Mouse (Mus musculus) embryonic facial prominence, embryonic 10.5 days (tissue): ENCODE measurements at regions not wholly inside any gene's neighbourhood (a gene's known extent, or its start where the extent isn't known, plus 50 kb on each side); places are given as distances from the start of the nearest gene placed in this dataset.
A peak's percentile ranks its signal among the peaks of the same experiment; 100 is the strongest.

Source experiments
- DNase-seq: peaks from one replicate; pipeline ENCODE4 v3.0.0-alpha.2; 2017; ENCODE audit warnings: low spot score
- H3K27ac ChIP-seq: fragments of 300-500 bp; sonication (generic); replicated peaks from 2 replicates; pipeline ENCODE4 v1.5.1; 2016; ENCODE audit warnings: mild to moderate bottlenecking
- H3K27me3 ChIP-seq: fragments of 300-500 bp; sonication (generic); replicated peaks from 2 replicates; pipeline ENCODE4 v1.6.1; 2016; ENCODE audit warnings: low read depth, mild to moderate bottlenecking; ENCODE audit not compliant: poor library complexity, severe bottlenecking
- H3K36me3 ChIP-seq: fragments of 300-500 bp; sonication (generic); replicated peaks from 2 replicates; pipeline ENCODE4 v1.6.1; 2016; ENCODE audit warnings: mild to moderate bottlenecking, moderate library complexity
- H3K4me1 ChIP-seq: fragments of 300-500 bp; sonication (generic); 2 replicates; pipeline ENCODE4 v1.6.1; 2016
- H3K4me3 ChIP-seq: fragments of 300-500 bp; sonication (generic); 2 replicates; pipeline ENCODE4 v1.5.1; 2016; ENCODE audit warnings: mild to moderate bottlenecking, moderate library complexity
- H3K9me3 ChIP-seq: fragments of 300-500 bp; sonication (generic); 2 replicates; pipeline ENCODE4 v1.6.1; 2016; ENCODE audit warnings: mild to moderate bottlenecking
- WGBS: fragments of 180-500 bp; shearing (Covaris S2); methylation state at CpG from one replicate; pipeline ENCODE4 v1.1.7; 2016; 5-methylcytosine and 5-hydroxymethylcytosine counted together

GRCm38 (mm10) chr8:25463532-25463931 lies 639.4 kb upstream of the Adam5 start:
- Histone ChIP-seq H3K9me3 (no peaks in the 10 kb centered on the region), H3K36me3 (no peaks in the 10 kb centered on the region), H3K4me1 (peaks cover 22% of the 10 kb centered on the region), H3K27me3 (no peaks in the 10 kb centered on the region), H3K4me3 (no peak overlapping the region), H3K27ac (no peak overlapping the region; the same call in 1 of the 2 replicates)
- DNase-seq = no peak
- WGBS = 71% methylated on average over 9 of the region's 9 CpGs

- DNase-seq = no peak
- no peaks in the 10 kb centered on the region for H3K36me3 ChIP-seq
- H3K4me3 ChIP-seq = no peak overlapping the region
- H3K4me1 ChIP-seq = peaks cover 22% of the 10 kb centered on the region
- WGBS = 23% methylated on average over 4 of the region's 4 CpGs
- no peaks in the 10 kb centered on the region for H3K9me3 ChIP-seq
- no peak overlapping the region; the same call in 1 of the 2 replicates for H3K27ac ChIP-seq
- no peaks in the 10 kb centered on the region for H3K27me3 ChIP-seq
These were observed 638.3 kb upstream of the Adam5 start for GRCm38 (mm10) chr8:25462492-25462891.

DNA sequence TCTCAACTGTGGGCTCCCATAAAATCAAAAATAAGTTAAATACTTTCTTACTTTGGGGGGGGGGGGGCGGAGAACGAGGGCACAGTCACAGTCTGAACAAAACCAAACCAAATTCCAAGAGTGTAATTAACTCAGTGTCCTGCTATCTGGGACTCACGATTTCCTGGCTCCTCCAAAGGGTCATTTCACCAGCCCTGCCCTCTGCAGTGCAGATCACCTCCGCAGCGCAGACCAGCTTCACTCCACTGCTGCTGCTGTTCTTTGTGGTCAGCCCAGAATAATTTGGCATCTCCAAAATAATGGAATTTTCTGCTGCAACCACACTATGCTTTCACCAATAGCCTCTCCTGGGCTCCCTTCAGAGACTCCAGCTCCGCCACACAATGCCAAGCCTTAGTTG lies 631.5 kb upstream of the Adam5 start:
- Histone ChIP-seq H3K36me3 (no peaks in the 10 kb centered on the region), H3K27me3 (no peaks in the 10 kb centered on the region), H3K9me3 (peaks cover 7% of the 10 kb centered on the region; the same call in 1 of the 2 replicates), H3K4me1 (no peaks in the 10 kb centered on the region), H3K27ac (no peak overlapping the region), H3K4me3 (no peak overlapping the region)
- DNase-seq = no peak
- WGBS = 61% methylated on average over 6 of the region's 6 CpGs

- no peak overlapping the region for H3K27ac ChIP-seq
- no peaks in the 10 kb centered on the region for H3K4me1 ChIP-seq
- no peak overlapping the region for H3K4me3 ChIP-seq
- H3K36me3 ChIP-seq = no peaks in the 10 kb centered on the region
- DNase-seq = no peak
- WGBS = 79% methylated on average over 1 of the region's 1 CpGs
- H3K27me3 ChIP-seq = no peaks in the 10 kb centered on the region
- peaks cover 7% of the 10 kb centered on the region; the same call in 1 of the 2 replicates for H3K9me3 ChIP-seq
These were observed 630.8 kb upstream of the Adam5 start for GRCm38 (mm10) chr8:25454972-25455371.

GRCm38 (mm10) chr8:25453826-25454225 lies 629.7 kb upstream of the Adam5 start:
- 92% methylated on average over 9 of the region's 9 CpGs for WGBS
- no peak for DNase-seq
- Histone ChIP-seq H3K4me3 (no peak overlapping the region), H3K4me1 (no peaks in the 10 kb centered on the region), H3K36me3 (no peaks in the 10 kb centered on the region), H3K27ac (no peak overlapping the region), H3K9me3 (peaks cover 7% of the 10 kb centered on the region; the same call in 1 of the 2 replicates), H3K27me3 (no peaks in the 10 kb centered on the region)

DNA sequence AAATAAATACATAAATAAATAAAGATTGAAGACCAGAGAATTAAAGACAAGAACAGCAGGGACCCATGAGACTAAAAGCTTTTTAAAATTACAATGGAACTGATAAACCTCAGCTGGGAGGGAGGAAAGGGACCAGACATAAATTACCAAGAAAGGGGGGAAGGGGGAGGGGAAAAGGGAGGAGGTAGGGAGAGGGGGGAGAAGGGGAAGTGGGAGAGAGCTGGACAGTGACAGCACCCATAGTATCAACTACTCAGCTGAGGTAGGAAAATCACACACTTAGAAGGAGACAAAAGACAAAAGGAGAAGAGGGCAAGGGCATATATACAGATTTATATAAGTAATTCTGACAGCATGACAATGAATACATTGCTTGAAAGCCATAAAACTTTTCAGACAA lies 626.4 kb upstream of the Adam5 start:
- Histone ChIP-seq H3K36me3 (no peaks in the 10 kb centered on the region), H3K27me3 (no peaks in the 10 kb centered on the region), H3K4me3 (no peak overlapping the region), H3K4me1 (no peaks in the 10 kb centered on the region), H3K9me3 (peaks cover 7% of the 10 kb centered on the region; the same call in 1 of the 2 replicates), H3K27ac (no peak overlapping the region)
- no peak for DNase-seq

DNA sequence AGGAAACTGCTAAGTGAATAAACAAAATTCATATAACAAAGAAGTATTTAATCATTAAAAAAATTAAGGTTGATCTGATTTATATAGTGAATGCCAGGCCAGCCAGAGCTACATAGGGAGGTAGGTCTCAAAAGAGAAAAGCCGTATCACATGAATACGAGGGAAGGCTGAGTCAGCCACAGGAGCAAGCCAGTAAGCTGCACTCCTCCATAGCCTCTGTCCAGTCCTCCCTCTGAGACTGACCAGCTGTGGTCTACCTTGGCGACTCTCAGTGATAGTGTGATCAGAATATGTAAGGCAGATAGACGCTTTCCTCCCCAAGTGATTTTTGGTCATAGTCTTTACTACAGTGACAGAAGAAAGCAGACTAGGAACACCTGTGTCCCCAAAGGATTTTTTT lies 625.4 kb upstream of the Adam5 start:
- H3K36me3 ChIP-seq = no peaks in the 10 kb centered on the region
- H3K27me3 ChIP-seq = no peaks in the 10 kb centered on the region
- no peak overlapping the region for H3K4me3 ChIP-seq
- H3K9me3 ChIP-seq = peaks cover 7% of the 10 kb centered on the region; the same call in 1 of the 2 replicates
- WGBS = 89% methylated on average over 4 of the region's 4 CpGs
- no peaks in the 10 kb centered on the region for H3K4me1 ChIP-seq
- no peak overlapping the region for H3K27ac ChIP-seq
- DNase-seq = no peak

DNA sequence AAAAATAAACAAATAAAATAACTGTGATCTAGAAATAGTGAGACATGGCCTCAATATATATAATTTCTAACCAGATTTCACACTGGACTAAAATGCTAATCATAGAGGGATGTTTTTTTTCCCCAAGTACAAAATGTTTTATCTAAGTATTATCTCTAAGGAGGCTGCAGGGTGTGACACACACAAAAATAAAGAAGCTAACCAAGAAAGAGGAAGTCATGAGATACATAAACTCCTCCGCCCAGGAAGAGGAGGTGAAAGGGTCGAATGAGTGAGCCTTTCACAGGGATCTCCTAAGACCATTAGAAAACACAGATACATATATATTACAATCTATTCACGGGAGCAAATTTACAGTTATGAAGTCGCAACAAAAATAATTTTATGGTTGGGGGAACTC lies 623.7 kb upstream of the Adam5 start:
- Histone ChIP-seq H3K27ac (no peak overlapping the region), H3K27me3 (no peaks in the 10 kb centered on the region), H3K9me3 (peaks cover 3% of the 10 kb centered on the region; the same call in 1 of the 2 replicates), H3K4me3 (no peak overlapping the region), H3K36me3 (no peaks in the 10 kb centered on the region), H3K4me1 (no peaks in the 10 kb centered on the region)
- 86% methylated on average over 4 of the region's 4 CpGs for WGBS
- DNase-seq = no peak

GRCm38 (mm10) chr8:25445968-25446367 lies 621.8 kb upstream of the Adam5 start:
- 91% methylated on average over 1 of the region's 1 CpGs for WGBS
- DNase-seq = no peak
- Histone ChIP-seq H3K36me3 (no peaks in the 10 kb centered on the region), H3K4me1 (peaks cover 6% of the 10 kb centered on the region), H3K27ac (no peak overlapping the region), H3K4me3 (no peak overlapping the region), H3K27me3 (0 out of 2 replicates have a peak, but pooled peaks cover 4% of the 10 kb centered on the region), H3K9me3 (no peaks in the 10 kb centered on the region)

DNA sequence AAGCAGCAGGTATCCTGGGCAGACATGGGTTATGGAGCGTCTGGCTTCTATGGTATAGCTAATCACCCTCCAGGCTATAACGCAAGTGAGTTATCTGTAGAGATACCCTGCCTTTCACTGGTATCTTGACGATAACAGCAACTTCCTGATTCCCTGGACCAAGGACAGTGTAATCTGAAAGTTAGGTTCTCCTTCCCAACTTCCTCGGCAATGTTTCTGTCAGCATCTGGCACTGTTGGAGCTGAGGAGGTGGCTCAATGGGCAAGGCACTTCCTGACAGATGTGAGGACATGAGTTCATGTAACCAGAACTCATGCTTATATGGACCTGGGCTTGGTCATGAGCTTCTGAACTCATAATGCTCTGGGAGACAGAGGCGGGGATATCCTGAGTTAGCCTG lies 620.9 kb upstream of the Adam5 start:
- Histone ChIP-seq H3K27ac (no peak overlapping the region), H3K4me3 (no peak overlapping the region), H3K36me3 (no peaks in the 10 kb centered on the region), H3K9me3 (no peaks in the 10 kb centered on the region), H3K27me3 (peaks cover 10% of the 10 kb centered on the region; the same call in 1 of the 2 replicates), H3K4me1 (peaks cover 15% of the 10 kb centered on the region)
- DNase-seq = no peak
- 81% methylated on average over 5 of the region's 5 CpGs for WGBS

DNA sequence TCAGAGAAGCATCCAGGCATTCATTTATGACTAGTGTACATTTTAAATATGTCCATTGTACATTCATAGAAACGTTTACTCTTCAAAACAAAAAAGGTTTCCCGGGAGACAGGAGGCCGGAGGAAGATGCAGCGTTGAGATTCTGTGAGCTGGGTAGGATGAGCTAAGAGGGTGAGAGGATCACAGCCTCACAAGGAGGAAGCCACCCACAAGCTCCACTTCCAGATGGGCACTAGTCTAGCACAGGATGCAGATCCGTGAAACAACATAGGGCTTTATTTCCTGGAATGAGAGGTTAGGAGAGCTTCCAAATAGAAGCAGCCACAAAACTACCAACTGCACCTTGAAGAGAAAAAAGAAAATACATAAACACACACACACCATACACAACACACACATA lies 619.4 kb upstream of the Adam5 start:
- Histone ChIP-seq H3K4me1 (peaks cover 19% of the 10 kb centered on the region), H3K36me3 (no peaks in the 10 kb centered on the region), H3K9me3 (no peaks in the 10 kb centered on the region), H3K27me3 (peaks cover 23% of the 10 kb centered on the region), H3K4me3 (no peak overlapping the region), H3K27ac (no peak overlapping the region)
- DNase-seq = no peak
- WGBS = 80% methylated on average over 5 of the region's 5 CpGs

- Histone ChIP-seq H3K27ac (peak overlapping the region; percentile 76), H3K4me3 (peak overlapping the region; percentile 45), H3K9me3 (no peaks in the 10 kb centered on the region), H3K36me3 (no peaks in the 10 kb centered on the region), H3K4me1 (peaks cover 27% of the 10 kb centered on the region), H3K27me3 (peaks cover 23% of the 10 kb centered on the region)
- 17% methylated on average over 6 of the region's 6 CpGs for WGBS
- peak; percentile 62 for DNase-seq
These were observed 616.9 kb upstream of the Adam5 start for GRCm38 (mm10) chr8:25441057-25441441.

DNA sequence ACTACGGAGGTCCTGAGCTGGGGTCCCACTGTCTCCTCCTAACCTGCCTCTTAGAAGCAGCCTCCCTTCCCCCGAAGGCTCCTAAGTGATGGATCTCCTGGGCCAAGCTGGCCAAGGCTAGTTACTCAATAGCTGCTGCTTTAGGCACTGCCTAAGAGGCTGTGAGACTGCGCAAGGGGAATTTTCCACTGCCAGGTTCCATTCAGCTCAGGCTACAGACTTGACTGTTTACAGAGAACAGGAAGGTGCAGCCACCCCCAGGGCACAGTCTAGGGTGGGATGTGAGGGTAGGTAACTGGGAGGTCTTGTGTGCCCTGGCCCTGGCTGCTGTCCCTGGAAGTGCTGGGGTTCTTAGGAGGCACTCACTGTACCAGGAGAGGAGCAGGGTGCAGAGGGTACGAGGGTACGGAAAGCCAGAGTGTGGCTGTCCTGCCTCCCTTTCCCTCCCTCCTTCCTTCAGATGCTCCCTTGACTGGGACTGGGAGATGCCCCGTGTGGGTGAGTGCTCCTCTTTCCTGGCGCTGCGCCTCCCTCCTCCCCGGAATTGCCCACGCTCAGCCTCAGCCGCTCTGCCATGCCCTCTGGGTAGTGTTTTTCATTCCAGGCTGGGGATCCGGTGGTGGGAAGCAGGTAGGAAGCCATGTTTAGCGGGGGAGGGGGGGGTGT lies 616.4 kb upstream of the Adam5 start:
- WGBS = 16% methylated on average over 13 of the region's 13 CpGs
- no peaks in the 10 kb centered on the region for H3K9me3 ChIP-seq
- peaks cover 23% of the 10 kb centered on the region for H3K27me3 ChIP-seq
- peak overlapping the region; percentile 76 for H3K27ac ChIP-seq
- DNase-seq = peak; percentile 41
- H3K4me1 ChIP-seq = peaks cover 27% of the 10 kb centered on the region
- H3K36me3 ChIP-seq = no peaks in the 10 kb centered on the region
- H3K4me3 ChIP-seq = peak overlapping the region; percentile 45
